Mouse (Mus musculus) CH12.LX (cell line): ENCODE measurements around the gene Ccdc182. TPM values are rescaled to one million over a fixed set of nuclear protein-coding genes. Genes with fewer than 3 reads are reported as not detected.

Source experiments
- DNase-seq: peaks from one replicate; pipeline ENCODE4 v3.0.0-alpha.2; 2013; ENCODE audit errors: extremely low read depth
- H3K27ac ChIP-seq: 2 replicates; pipeline ENCODE4 v1.5.1; 2012; ENCODE audit warnings: low read depth, mild to moderate bottlenecking, control low read depth, moderate library complexity; ENCODE audit not compliant: insufficient read depth
- H3K27me3 ChIP-seq: replicated peaks from 2 replicates; pipeline ENCODE3; 2012; ENCODE audit warnings: inconsistent platforms
- H3K36me3 ChIP-seq, 2 experiments: replicated peaks in 1 of 2; 2 replicates each; pipeline versions ENCODE3 to v1.6.1; 2012; ENCODE audit warnings: inconsistent platforms in 1 of 2, low read length in 1 of 2, mild to moderate bottlenecking in 1 of 2, mixed read lengths in 1 of 2, moderate library complexity in 1 of 2; ENCODE audit not compliant: control insufficient read depth in 1 of 2, insufficient read depth in 1 of 2
- H3K4me1 ChIP-seq, 2 experiments: 2 replicates each; pipeline ENCODE4 v1.6.1; 2012; ENCODE audit warnings: inconsistent platforms in 1 of 2, moderate library complexity in 1 of 2; ENCODE audit not compliant: insufficient read depth in 2 of 2, control insufficient read depth in 1 of 2
- H3K4me2 ChIP-seq: 2 replicates; pipeline ENCODE4 v1.6.1; 2012; ENCODE audit warnings: low read depth, mild to moderate bottlenecking, control low read depth; ENCODE audit not compliant: poor library complexity, insufficient read depth, severe bottlenecking
- H3K4me3 ChIP-seq, 3 experiments: fragments of 150-350 bp in 1 of 3; sonication (generic) in 1 of 3; replicated peaks in 1 of 3; 2 replicates each; pipeline versions ENCODE3 to v1.5.1; 2011 to 2012; ENCODE audit warnings: low read depth in 2 of 3, low read length in 2 of 3, mild to moderate bottlenecking in 2 of 3, moderate library complexity in 2 of 3, control low read depth in 1 of 3, improper control_type of control experiment in 1 of 3, inconsistent platforms in 1 of 3, mixed read lengths in 1 of 3; ENCODE audit not compliant: poor library complexity in 1 of 3
- H3K79me2 ChIP-seq: replicated peaks from 2 replicates; pipeline ENCODE4 v1.6.1; 2012; ENCODE audit warnings: mild to moderate bottlenecking, moderate library complexity; ENCODE audit not compliant: control insufficient read depth, poor library complexity, insufficient read depth, severe bottlenecking; ENCODE audit errors: extremely low read depth
- H3K9ac ChIP-seq: 2 replicates; pipeline ENCODE4 v1.6.1; 2012; ENCODE audit warnings: low read depth, mild to moderate bottlenecking, control low read depth, moderate library complexity; ENCODE audit not compliant: insufficient read depth
- H3K9me3 ChIP-seq: replicated peaks from 2 replicates; pipeline ENCODE3; 2012; ENCODE audit warnings: low read length, inconsistent platforms, mixed read lengths
- BHLHE40 ChIP-seq: IDR thresholded peaks from 2 replicates; pipeline ENCODE4 v1.6.1; 2011; ENCODE audit warnings: mild to moderate bottlenecking, low read depth, low read length, improper control_type of control experiment
- CTCF ChIP-seq, 2 experiments: IDR thresholded peaks in 1 of 2; conservative IDR thresholded peaks in 1 of 2; 2 replicates each; pipeline ENCODE4 v1.5.1; 2011 to 2012; ENCODE audit warnings: low read depth in 2 of 2, low read length in 2 of 2, improper control_type of control experiment in 1 of 2, inconsistent platforms in 1 of 2, mild to moderate bottlenecking in 1 of 2, moderate library complexity in 1 of 2
- ELF1 ChIP-seq: IDR thresholded peaks from 2 replicates; pipeline ENCODE4 v1.6.1; 2014; ENCODE audit warnings: low read depth, mild to moderate bottlenecking, inconsistent platforms, low read length, improper control_type of control experiment
- EP300 ChIP-seq: IDR thresholded peaks from 2 replicates; pipeline ENCODE4 v1.6.1; 2011; ENCODE audit warnings: low read length, improper control_type of control experiment
- HCFC1 ChIP-seq: IDR thresholded peaks from 2 replicates; pipeline ENCODE4 v1.6.1; 2012; ENCODE audit warnings: low read depth, mild to moderate bottlenecking, inconsistent platforms, low read length, improper control_type of control experiment
- IRF4 ChIP-seq: IDR thresholded peaks from 2 replicates; pipeline ENCODE4 v1.6.1; 2014; ENCODE audit warnings: low read depth, mild to moderate bottlenecking, inconsistent platforms, low read length, improper control_type of control experiment
- MAX ChIP-seq: IDR thresholded peaks from 2 replicates; pipeline ENCODE4 v1.6.1; 2011; ENCODE audit warnings: low read length, improper control_type of control experiment
- MEF2A ChIP-seq: IDR thresholded peaks from 2 replicates; pipeline ENCODE4 v1.6.1; 2014; ENCODE audit warnings: low read depth, mild to moderate bottlenecking, inconsistent platforms, low read length, improper control_type of control experiment, borderline replicate concordance
- MXI1 ChIP-seq: IDR thresholded peaks from 2 replicates; pipeline ENCODE4 v1.6.1; 2011; ENCODE audit warnings: mild to moderate bottlenecking, low read depth, low read length, improper control_type of control experiment
- RAD21 ChIP-seq: IDR thresholded peaks from 2 replicates; pipeline ENCODE4 v1.6.1; 2011; ENCODE audit warnings: low read depth, mild to moderate bottlenecking, low read length, improper control_type of control experiment, moderate library complexity
- RCOR1 ChIP-seq: conservative IDR thresholded peaks from 2 replicates; pipeline ENCODE4 v1.6.1; 2012; ENCODE audit warnings: low read depth, mild to moderate bottlenecking, inconsistent platforms, low read length, improper control_type of control experiment
- TCF12 ChIP-seq: IDR thresholded peaks from 2 replicates; pipeline ENCODE4 v1.6.1; 2014; ENCODE audit warnings: low read depth, mild to moderate bottlenecking, inconsistent platforms, low read length, improper control_type of control experiment
- UBTF ChIP-seq: IDR thresholded peaks from 2 replicates; pipeline ENCODE4 v1.6.1; 2012; ENCODE audit warnings: low read depth, mild to moderate bottlenecking, inconsistent platforms, low read length, improper control_type of control experiment, moderate library complexity
- USF2 ChIP-seq: conservative IDR thresholded peaks from 2 replicates; pipeline ENCODE4 v1.6.1; 2011; ENCODE audit warnings: low read depth, low read length, improper control_type of control experiment
- ZKSCAN1 ChIP-seq: IDR thresholded peaks from 2 replicates; pipeline ENCODE4 v1.6.1; 2012; ENCODE audit warnings: low read depth, inconsistent platforms, low read length, improper control_type of control experiment, borderline replicate concordance
- dilution Hi-C: fragments of 300-500 bp; cut with MboI; formaldehyde crosslinking; loops from 2 replicates; pipeline ENCODE4 v1.14.3; 2020; ENCODE audit warnings: low sequenced_read_pairs; ENCODE audit not compliant: extremely low pct_unique_long_range_greater_than_20kb, extremely low pct_ligation_motif_present
- in situ Hi-C: fragments of 300-500 bp; cut with MboI; formaldehyde crosslinking; loops from 3 replicates; pipeline ENCODE4 v1.14.3; 2019; ENCODE audit warnings: low sequenced_read_pairs, low pct_ligation_motif_present, low pct_unique_long_range_greater_than_20kb, mixed read lengths
- polyA plus RNA-seq: library from polyadenylated mRNA; unstranded; fragments of >175 nt; gene quantifications from 2 replicates; pipeline ENCODE4 v1.2.1, GENCODE M21; 2012; ENCODE audit warnings: low read depth; ENCODE audit not compliant: insufficient read length
- total RNA-seq, 2 experiments: library from RNA; depleted of rRNA; stranded (reverse); fragments of 300-350 nt in 1 of 2; fragments of >200 nt in 1 of 2; gene quantifications; 2 replicates each; pipeline ENCODE4 v1.2.3; 2012 to 2014

Ccdc182 gene
- total and polyA plus RNA-seq, 3 experiments: not detected

- H3K4me3 ChIP-seq: no peak overlapping the region
- H3K9ac ChIP-seq: no peak overlapping the region
- H3K4me1 ChIP-seq: peaks cover 0 to 4% of the 10 kb centered on the region in 2 experiments; a peak in 2 of 4 replicates
- no peaks in the 10 kb centered on the region for H3K9me3 ChIP-seq
- dilution Hi-C loops (no loop called here), in situ Hi-C loops (no loop called here)
- H3K36me3 ChIP-seq: no peaks in the 10 kb centered on the region
- DNase-seq: no peak
- no peaks in the 10 kb centered on the region for H3K79me2 ChIP-seq
- H3K27ac ChIP-seq: no peak overlapping the region
- TF ChIP-seq BHLHE40: no peak
- no peak for TF ChIP-seq ELF1
- no peak for TF ChIP-seq ZKSCAN1
- no peak for TF ChIP-seq RCOR1
- no peak for TF ChIP-seq RAD21
- no peak overlapping the region for H3K4me2 ChIP-seq
- H3K27me3 ChIP-seq: peaks cover 6% of the 10 kb centered on the region
Observed at GRCm38 (mm10) chr11:88309059-88309700, 15.3 kb downstream of the Ccdc182 start.

- TF ChIP-seq HCFC1: no peak
- no peak for TF ChIP-seq EP300
- no peak for TF ChIP-seq MAX
- no peak for TF ChIP-seq UBTF
- no peak for TF ChIP-seq MXI1
- no peak for TF ChIP-seq RAD21
- TF ChIP-seq RCOR1: no peak
- no peak for TF ChIP-seq BHLHE40
- TF ChIP-seq MEF2A: no peak
- TF ChIP-seq CTCF (conservative IDR thresholded peaks at IDR 0.05 in 1 of 2, IDR thresholded peaks at IDR 0.05 in 1 of 2; ENCODE audit: low read depth in 2 of 2, low read length in 2 of 2): no peak
- TF ChIP-seq USF2: no peak
- no peak for TF ChIP-seq IRF4
- TF ChIP-seq TCF12: no peak
- Histone ChIP-seq H3K9ac (no peak overlapping the region), H3K27ac (no peak overlapping the region), H3K9me3 (no peaks in the 10 kb centered on the region), H3K36me3 (no peaks in the 10 kb centered on the region), H3K27me3 (peaks cover 6% of the 10 kb centered on the region), H3K4me1 (peaks cover 0 to 4% of the 10 kb centered on the region in 2 experiments; a peak in 2 of 4 replicates), H3K4me3 (no peak overlapping the region), H3K4me2 (no peak overlapping the region), H3K79me2 (no peaks in the 10 kb centered on the region)
- dilution Hi-C loops: no loop called here
- no peak for DNase-seq
- in situ Hi-C loops: no loop called here
Observed at GRCm38 (mm10) chr11:88310773-88311172, 16.9 kb downstream of the Ccdc182 start.
